Mouse (Mus musculus) heart, postnatal 0 days (tissue): Measurements from ENCODE around the gene Ifna4. TPM values are rescaled to one million over a fixed set of nuclear protein-coding genes. Genes with fewer than 3 reads are reported as not detected.

Source experiments
- ATAC-seq: fragments of 200-750 bp; cut with Nextera tagmentation; 2 replicates; pipeline ENCODE4 v1.8.0; 2017; ENCODE audit warnings: low read depth, moderate number of reproducible peaks, moderate library complexity; ENCODE audit not compliant: insufficient read depth
- DNase-seq: peaks from one replicate; pipeline ENCODE4 v3.0.0-alpha.2; 2016; ENCODE audit warnings: low spot score
- H3K27ac ChIP-seq: fragments of 300-500 bp; sonication (generic); 2 replicates; pipeline ENCODE4 v1.5.1; 2014; ENCODE audit warnings: low read depth, mild to moderate bottlenecking
- H3K27me3 ChIP-seq: fragments of 300-500 bp; sonication (generic); 2 replicates; pipeline ENCODE4 v1.6.1; 2014; ENCODE audit warnings: low read length, mixed read lengths; ENCODE audit not compliant: control insufficient read depth, insufficient read depth
- H3K36me3 ChIP-seq: fragments of 300-500 bp; sonication (generic); replicated peaks from 2 replicates; pipeline ENCODE4 v1.6.1; 2014; ENCODE audit warnings: low read length, mixed read lengths; ENCODE audit not compliant: control insufficient read depth, insufficient read depth
- H3K4me1 ChIP-seq: fragments of 300-500 bp; sonication (generic); 2 replicates; pipeline ENCODE4 v1.6.1; 2014; ENCODE audit warnings: antibody characterized with exemption; ENCODE audit not compliant: control insufficient read depth, insufficient read depth
- H3K4me2 ChIP-seq: fragments of 300-500 bp; sonication (generic); 2 replicates; pipeline ENCODE4 v1.6.1; 2014; ENCODE audit warnings: low read depth, mild to moderate bottlenecking, low read length, moderate library complexity
- H3K4me3 ChIP-seq: fragments of 300-500 bp; sonication (generic); 2 replicates; pipeline ENCODE4 v1.5.1; 2014; ENCODE audit warnings: low read depth, low read length
- H3K9ac ChIP-seq: fragments of 300-500 bp; sonication (generic); replicated peaks from 2 replicates; pipeline ENCODE4 v1.6.1; 2014; ENCODE audit warnings: low read depth, low read length, mixed read lengths
- H3K9me3 ChIP-seq: fragments of 300-500 bp; sonication (generic); replicated peaks from 2 replicates; pipeline ENCODE4 v1.6.1; 2016; ENCODE audit warnings: low read length; ENCODE audit not compliant: control insufficient read depth
- CTCF ChIP-seq: IDR thresholded peaks from 2 replicates; pipeline ENCODE4 v1.5.1; 2016; ENCODE audit warnings: antibody characterized with exemption, control low read depth, low read depth
- EP300 ChIP-seq: IDR thresholded peaks from 2 replicates; pipeline ENCODE4 v1.6.1; 2016; ENCODE audit warnings: antibody characterized with exemption, low read depth
- WGBS: fragments of 180-500 bp; shearing (Covaris S2); extraction: QIAGEN DNeasy Blood & Tissue Kit; methylation state at CpG from one replicate; pipeline ENCODE4 v1.1.7; 2014; 5-methylcytosine and 5-hydroxymethylcytosine counted together
- polyA plus RNA-seq: library from polyadenylated mRNA; unstranded; fragments of >200 nt; fragmentation: Nextera tagmentation; extraction: Ambion mirVana; gene quantifications from 2 replicates; pipeline ENCODE4 v1.2.1, GENCODE M21; 2015
- total RNA-seq: library from RNA; depleted of rRNA; stranded (reverse); fragments of >200 nt; gene quantifications from 2 replicates; pipeline ENCODE4 v1.2.3, GENCODE M21; 2014; ENCODE audit warnings: low replicate concordance

The Ifna4 gene
- total and polyA plus RNA-seq, 2 experiments from 2014 or later, result not detected

- no peak for ATAC-seq
- Histone ChIP-seq H3K27ac (no peak overlapping the region), H3K4me2 (no peak overlapping the region), H3K4me1 (no peaks in the 10 kb centered on the region), H3K9me3 (no peaks in the 10 kb centered on the region), H3K36me3 (no peaks in the 10 kb centered on the region), H3K27me3 (peaks cover 4% of the 10 kb centered on the region; the same call in 1 of the 2 replicates), H3K9ac (no peak overlapping the region), H3K4me3 (no peak overlapping the region)
- TF ChIP-seq EP300 (no peak), CTCF (no peak)
- no peak for DNase-seq
Observed at GRCm38 (mm10) chr4:88859214-88859613, 17.6 kb downstream of the Ifna4 start.

- ATAC-seq, result no peak
- H3K9me3 ChIP-seq, result no peaks in the 10 kb centered on the region
- DNase-seq, result no peak
- H3K27ac ChIP-seq, result no peak overlapping the region
- H3K9ac ChIP-seq, result no peak overlapping the region
- no peaks in the 10 kb centered on the region for H3K4me1 ChIP-seq
- no peaks in the 10 kb centered on the region for H3K36me3 ChIP-seq
- TF ChIP-seq EP300 (no peak), CTCF (no peak)
- 11% methylated on average over 7 of the region's 7 CpGs for WGBS
- H3K4me3 ChIP-seq, result no peak overlapping the region
- H3K27me3 ChIP-seq, result peaks cover 10% of the 10 kb centered on the region; the same call in 1 of the 2 replicates
- H3K4me2 ChIP-seq, result no peak overlapping the region
Observed at GRCm38 (mm10) chr4:88863309-88863708, 21.6 kb downstream of the Ifna4 start.

GRCm38 (mm10) chr4:88864599-88864998 lies 22.9 kb downstream of the Ifna4 start:
- no peak for DNase-seq
- WGBS, result 46% methylated on average over 9 of the region's 9 CpGs
- no peak overlapping the region for H3K4me3 ChIP-seq

GRCm38 (mm10) chr4:88865011-88865569 lies 23.4 kb downstream of the Ifna4 start:
- H3K4me3 ChIP-seq, result no peak overlapping the region
- H3K27ac ChIP-seq, result no peak overlapping the region
- H3K9ac ChIP-seq, result no peak overlapping the region
- peaks cover 10% of the 10 kb centered on the region; the same call in 1 of the 2 replicates for H3K27me3 ChIP-seq
- no peak for DNase-seq
- no peaks in the 10 kb centered on the region for H3K9me3 ChIP-seq
- WGBS, result 46% methylated on average over 6 of the region's 6 CpGs
- H3K4me1 ChIP-seq, result no peaks in the 10 kb centered on the region
- H3K36me3 ChIP-seq, result no peaks in the 10 kb centered on the region
- no peak for TF ChIP-seq CTCF
- no peak for TF ChIP-seq EP300
- ATAC-seq, result no peak
- H3K4me2 ChIP-seq, result no peak overlapping the region

More at GRCm38 (mm10) chr4:88864599-88864998, 22.9 kb downstream of the Ifna4 start:
- Histone ChIP-seq H3K27me3 (peaks cover 10% of the 10 kb centered on the region; the same call in 1 of the 2 replicates), H3K27ac (no peak overlapping the region), H3K4me1 (no peaks in the 10 kb centered on the region), H3K4me2 (peak overlapping the region; percentile 28; the same call in 1 of the 2 replicates), H3K9ac (no peak overlapping the region), H3K9me3 (no peaks in the 10 kb centered on the region), H3K36me3 (no peaks in the 10 kb centered on the region)
- TF ChIP-seq EP300 (no peak), CTCF (no peak)
- ATAC-seq, result no peak

- H3K27ac ChIP-seq, result peak overlapping the region; percentile 61
Observed at GRCm38 (mm10) chr4:88867366-88867925, 25.8 kb downstream of the Ifna4 start.

More at GRCm38 (mm10) chr4:88867366-88867925, 25.8 kb downstream of the Ifna4 start:
- peak; percentile 81 for DNase-seq
- Histone ChIP-seq H3K27me3 (peaks cover 10% of the 10 kb centered on the region; the same call in 1 of the 2 replicates), H3K9ac (peak overlapping the region; percentile 48; the same call in 1 of the 2 replicates), H3K4me3 (peak overlapping the region; percentile 71), H3K9me3 (no peaks in the 10 kb centered on the region), H3K36me3 (no peaks in the 10 kb centered on the region), H3K4me2 (peak overlapping the region; percentile 96), H3K4me1 (no peaks in the 10 kb centered on the region)
- TF ChIP-seq CTCF, result peak; percentile 95
- TF ChIP-seq EP300, result no peak
- WGBS, result 0% methylated on average over 8 of the region's 8 CpGs
- ATAC-seq, result peak; percentile 55
